Mouse (Mus musculus): ENCODE data around the gene Fxyd4. TPM values are rescaled to one million over a fixed set of nuclear protein-coding genes. Genes with fewer than 3 reads are reported as not detected.

The Fxyd4 gene
- 0.73 and 2.5 TPM in 2 replicates for polyA plus RNA-seq (2014; fragmentation: Nextera tagmentation; extraction: Ambion mirVana)

DNA sequence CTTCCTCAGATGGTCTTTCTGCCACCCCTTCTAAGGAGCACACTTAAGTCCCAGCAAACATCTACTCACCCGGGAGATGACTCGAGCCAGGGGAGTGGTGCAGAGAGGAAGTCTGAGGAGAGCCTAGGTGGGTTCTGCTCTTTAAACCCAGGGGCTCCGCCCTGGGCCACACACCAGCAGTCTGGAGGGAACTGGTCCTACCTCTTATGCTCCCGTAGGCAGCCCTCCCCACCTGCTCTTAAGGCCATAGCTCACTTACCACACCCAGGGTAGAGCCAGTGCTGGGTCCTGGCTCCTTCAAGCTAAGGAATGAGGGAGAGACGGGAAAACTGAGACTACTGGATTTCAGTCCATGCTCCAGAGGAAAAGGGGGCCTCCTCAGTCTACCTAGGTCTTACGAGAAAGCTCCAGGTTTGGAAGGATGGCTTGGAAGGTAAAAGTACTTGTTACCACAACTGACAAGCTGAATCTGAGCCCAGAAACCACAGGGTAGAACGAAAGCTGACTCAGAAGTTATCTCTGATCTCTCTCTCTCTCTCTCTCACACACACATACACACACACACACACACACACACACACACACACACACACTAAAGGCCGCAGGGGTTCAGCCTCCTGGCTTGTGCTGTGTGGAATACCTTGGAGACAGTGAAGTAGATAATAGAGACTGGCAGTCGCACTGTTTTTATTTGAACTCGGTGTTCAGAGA lies at the start of gene Fxyd4:
TSS of gene Fxyd4 (minus strand) at position 471 of the 711 bp plus-strand sequence.
- Histone ChIP-seq H3K36me3 (ENCODE audit: control insufficient read depth, insufficient read depth, low read length) (no peaks in the 10 kb centered on the region), H3K9me3 (ENCODE audit: control insufficient read depth, low read length) (no peaks in the 10 kb centered on the region), H3K4me1 (ENCODE audit: control insufficient read depth in 2 of 2, insufficient read depth in 2 of 2, low read length in 2 of 2) (peaks cover 4% of the 10 kb centered on the region in 2 experiments), H3K27ac (replicated peaks in 1 of 2; ENCODE audit: control insufficient read depth in 1 of 2, insufficient read depth in 1 of 2, low read depth in 2 of 2, low read length in 2 of 2) (no peak within 1 kb of the TSS), H3K4me2 (ENCODE audit: low read length) (no peak within 1 kb of the TSS), H3K9ac (ENCODE audit: low read length) (no peak within 1 kb of the TSS), H3K4me3 (ENCODE audit: control insufficient read depth in 1 of 2, insufficient read depth in 1 of 2, low read depth in 1 of 2, low read length in 2 of 2) (no peak within 1 kb of the TSS), H3K27me3 (ENCODE audit: control insufficient read depth, insufficient read depth, low read length) (no peaks in the 10 kb centered on the region)
- WGBS: 58% methylated on average over 10 of the region's 10 CpGs
- ATAC-seq (ENCODE audit: insufficient number of reproducible peaks, insufficient read depth, low FRiP score, low read depth): no peak

DNA sequence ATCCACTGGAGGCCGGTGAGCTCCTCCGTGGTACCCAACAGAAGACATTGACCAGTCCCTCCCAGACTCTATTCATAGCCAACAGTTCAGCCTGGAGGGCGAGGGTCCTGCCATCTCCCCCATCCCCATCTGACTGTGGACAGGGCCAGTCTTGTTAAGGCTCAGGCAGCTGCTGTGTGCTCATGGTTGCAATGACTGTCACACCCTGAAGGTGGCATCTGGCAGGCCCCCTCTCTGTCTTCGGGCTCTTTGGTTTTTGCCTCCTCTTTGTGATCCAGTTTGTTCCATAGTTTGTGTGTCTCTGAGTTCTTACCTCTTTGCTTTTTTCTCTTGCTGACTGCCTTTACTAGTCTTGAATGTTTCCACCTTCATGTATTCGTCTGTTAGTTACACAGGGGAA lies 49.7 kb upstream of the Fxyd4 start:
- 49% methylated on average over 5 of the region's 5 CpGs for WGBS
- Histone ChIP-seq H3K4me1 (ENCODE audit: control insufficient read depth in 2 of 2, insufficient read depth in 2 of 2, low read length in 2 of 2) (no peaks in the 10 kb centered on the region), H3K4me2 (ENCODE audit: low read length) (no peak overlapping the region), H3K36me3 (ENCODE audit: control insufficient read depth, insufficient read depth, low read length) (no peaks in the 10 kb centered on the region), H3K27ac (replicated peaks in 1 of 2; ENCODE audit: control insufficient read depth in 1 of 2, insufficient read depth in 1 of 2, low read depth in 2 of 2, low read length in 2 of 2) (no peak overlapping the region), H3K4me3 (ENCODE audit: control insufficient read depth in 1 of 2, insufficient read depth in 1 of 2, low read depth in 1 of 2, low read length in 2 of 2) (no peak overlapping the region), H3K27me3 (ENCODE audit: control insufficient read depth, insufficient read depth, low read length) (no peaks in the 10 kb centered on the region), H3K9me3 (ENCODE audit: control insufficient read depth, low read length) (no peaks in the 10 kb centered on the region), H3K9ac (ENCODE audit: low read length) (no peak overlapping the region)
- no peak for ATAC-seq (ENCODE audit: insufficient number of reproducible peaks, insufficient read depth, low FRiP score, low read depth)

DNA sequence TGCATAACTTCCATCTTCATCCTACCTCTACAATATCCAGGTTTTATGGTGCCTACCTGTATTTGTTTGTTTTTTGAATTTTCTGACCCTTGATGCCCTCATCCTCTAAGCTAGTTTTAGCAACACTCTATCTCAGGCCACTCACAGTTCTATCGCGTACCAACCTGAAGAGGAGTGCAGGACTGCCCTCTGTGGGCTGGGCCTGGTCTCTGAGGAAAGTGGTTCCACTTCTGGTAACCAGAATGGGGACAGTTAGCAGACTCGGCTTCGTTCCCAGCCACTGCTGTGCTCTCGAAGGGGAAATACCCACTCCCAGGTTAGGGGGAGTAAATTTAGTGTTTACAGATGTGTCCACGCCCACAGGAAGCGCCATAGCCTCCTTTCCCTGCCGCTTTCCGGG lies 29.2 kb upstream of the Fxyd4 start:
- 14% methylated on average over 9 of the region's 9 CpGs for WGBS

GRCm38 (mm10) chr6:117963201-117963600 lies 25.7 kb upstream of the Fxyd4 start:
- no peak overlapping the region for H3K4me2 ChIP-seq (ENCODE audit: low read length)
- no peak for ATAC-seq (ENCODE audit: insufficient number of reproducible peaks, insufficient read depth, low FRiP score, low read depth)
- no peak overlapping the region for H3K4me3 ChIP-seq (ENCODE audit: control insufficient read depth in 1 of 2, insufficient read depth in 1 of 2, low read depth in 1 of 2, low read length in 2 of 2)
- 81% methylated on average over 3 of the region's 3 CpGs for WGBS
- no peak overlapping the region for H3K27ac ChIP-seq (replicated peaks in 1 of 2; ENCODE audit: control insufficient read depth in 1 of 2, insufficient read depth in 1 of 2, low read depth in 2 of 2, low read length in 2 of 2)
- no peak overlapping the region for H3K9ac ChIP-seq (ENCODE audit: low read length)
- no peaks in the 10 kb centered on the region for H3K27me3 ChIP-seq (ENCODE audit: control insufficient read depth, insufficient read depth, low read length)
- no peaks in the 10 kb centered on the region for H3K9me3 ChIP-seq (ENCODE audit: control insufficient read depth, low read length)
- H3K4me1 ChIP-seq (ENCODE audit: control insufficient read depth in 2 of 2, insufficient read depth in 2 of 2, low read length in 2 of 2): peaks cover 7 to 12% of the 10 kb centered on the region in 2 experiments
- H3K36me3 ChIP-seq (ENCODE audit: control insufficient read depth, insufficient read depth, low read length): no peaks in the 10 kb centered on the region

More for the DNA sequence above, 29.2 kb upstream of the Fxyd4 start:
- Histone ChIP-seq H3K27ac (replicated peaks in 1 of 2; ENCODE audit: control insufficient read depth in 1 of 2, insufficient read depth in 1 of 2, low read depth in 2 of 2, low read length in 2 of 2) (0 out of 4 replicates have a peak overlapping the region, but pooled peaks of 1 of the 2 experiments have one; percentile 21), H3K4me3 (ENCODE audit: control insufficient read depth in 1 of 2, insufficient read depth in 1 of 2, low read depth in 1 of 2, low read length in 2 of 2) (no peak overlapping the region), H3K27me3 (ENCODE audit: control insufficient read depth, insufficient read depth, low read length) (no peaks in the 10 kb centered on the region), H3K36me3 (ENCODE audit: control insufficient read depth, insufficient read depth, low read length) (no peaks in the 10 kb centered on the region), H3K9ac (ENCODE audit: low read length) (0 out of 2 replicates have a peak overlapping the region, but pooled peaks have one; percentile 12), H3K4me1 (ENCODE audit: control insufficient read depth in 2 of 2, insufficient read depth in 2 of 2, low read length in 2 of 2) (peaks cover 7 to 12% of the 10 kb centered on the region in 2 experiments), H3K4me2 (ENCODE audit: low read length) (no peak overlapping the region), H3K9me3 (ENCODE audit: control insufficient read depth, low read length) (no peaks in the 10 kb centered on the region)
- ATAC-seq (ENCODE audit: insufficient number of reproducible peaks, insufficient read depth, low FRiP score, low read depth): no peak

- Histone ChIP-seq H3K9ac (ENCODE audit: low read length) (no peak overlapping the region), H3K4me1 (ENCODE audit: control insufficient read depth in 2 of 2, insufficient read depth in 2 of 2, low read length in 2 of 2) (no peaks in the 10 kb centered on the region), H3K9me3 (ENCODE audit: control insufficient read depth, low read length) (no peaks in the 10 kb centered on the region), H3K27ac (replicated peaks in 1 of 2; ENCODE audit: control insufficient read depth in 1 of 2, insufficient read depth in 1 of 2, low read depth in 2 of 2, low read length in 2 of 2) (no peak overlapping the region), H3K4me3 (ENCODE audit: control insufficient read depth in 1 of 2, insufficient read depth in 1 of 2, low read depth in 1 of 2, low read length in 2 of 2) (no peak overlapping the region), H3K4me2 (ENCODE audit: low read length) (peak overlapping the region; percentile 37), H3K36me3 (ENCODE audit: control insufficient read depth, insufficient read depth, low read length) (no peaks in the 10 kb centered on the region), H3K27me3 (ENCODE audit: control insufficient read depth, insufficient read depth, low read length) (no peaks in the 10 kb centered on the region)
- WGBS: 16% methylated on average over 14 of the region's 14 CpGs
- no peak for ATAC-seq (ENCODE audit: insufficient number of reproducible peaks, insufficient read depth, low FRiP score, low read depth)
These were observed 19.5 kb upstream of the Fxyd4 start for GRCm38 (mm10) chr6:117956851-117957501.

DNA sequence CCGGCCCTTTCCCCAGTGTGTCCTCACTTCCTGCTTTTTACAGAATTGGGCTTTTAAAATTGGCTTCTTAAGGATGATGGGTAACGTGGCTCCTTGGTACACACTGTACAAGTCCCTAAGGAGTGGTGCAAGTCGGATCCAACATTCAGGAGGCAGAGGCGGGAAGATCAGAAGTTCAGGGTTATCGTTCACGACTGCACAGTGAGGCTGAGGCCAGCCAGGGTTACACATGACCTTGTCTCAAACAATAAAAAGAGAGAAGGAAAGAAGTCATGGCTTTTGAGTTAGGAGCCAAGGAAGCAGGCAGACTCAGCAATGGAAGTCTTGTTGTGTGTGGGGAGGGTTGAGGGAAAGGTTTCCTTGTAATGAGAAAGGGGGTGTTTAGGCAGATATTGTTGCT lies 18.7 kb upstream of the Fxyd4 start:
- 79% methylated on average over 6 of the region's 6 CpGs for WGBS

GRCm38 (mm10) chr6:117952330-117952729 lies 14.8 kb upstream of the Fxyd4 start:
- H3K9me3 ChIP-seq (ENCODE audit: control insufficient read depth, low read length): no peaks in the 10 kb centered on the region
- H3K4me1 ChIP-seq (ENCODE audit: control insufficient read depth in 2 of 2, insufficient read depth in 2 of 2, low read length in 2 of 2): no peaks in the 10 kb centered on the region
- ATAC-seq (ENCODE audit: insufficient number of reproducible peaks, insufficient read depth, low FRiP score, low read depth): no peak
- H3K36me3 ChIP-seq (ENCODE audit: control insufficient read depth, insufficient read depth, low read length): no peaks in the 10 kb centered on the region
- H3K27ac ChIP-seq (replicated peaks in 1 of 2; ENCODE audit: control insufficient read depth in 1 of 2, insufficient read depth in 1 of 2, low read depth in 2 of 2, low read length in 2 of 2): no peak overlapping the region
- no peaks in the 10 kb centered on the region for H3K27me3 ChIP-seq (ENCODE audit: control insufficient read depth, insufficient read depth, low read length)
- H3K9ac ChIP-seq (ENCODE audit: low read length): no peak overlapping the region
- no peak overlapping the region for H3K4me2 ChIP-seq (ENCODE audit: low read length)
- 83% methylated on average over 4 of the region's 4 CpGs for WGBS
- no peak overlapping the region for H3K4me3 ChIP-seq (ENCODE audit: control insufficient read depth in 1 of 2, insufficient read depth in 1 of 2, low read depth in 1 of 2, low read length in 2 of 2)

More for the DNA sequence above, 18.7 kb upstream of the Fxyd4 start:
- Histone ChIP-seq H3K36me3 (ENCODE audit: control insufficient read depth, insufficient read depth, low read length) (no peaks in the 10 kb centered on the region), H3K4me2 (ENCODE audit: low read length) (no peak overlapping the region), H3K4me3 (ENCODE audit: control insufficient read depth in 1 of 2, insufficient read depth in 1 of 2, low read depth in 1 of 2, low read length in 2 of 2) (no peak overlapping the region), H3K27ac (replicated peaks in 1 of 2; ENCODE audit: control insufficient read depth in 1 of 2, insufficient read depth in 1 of 2, low read depth in 2 of 2, low read length in 2 of 2) (no peak overlapping the region), H3K9me3 (ENCODE audit: control insufficient read depth, low read length) (no peaks in the 10 kb centered on the region), H3K4me1 (ENCODE audit: control insufficient read depth in 2 of 2, insufficient read depth in 2 of 2, low read length in 2 of 2) (no peaks in the 10 kb centered on the region), H3K27me3 (ENCODE audit: control insufficient read depth, insufficient read depth, low read length) (no peaks in the 10 kb centered on the region), H3K9ac (ENCODE audit: low read length) (no peak overlapping the region)
- no peak for ATAC-seq (ENCODE audit: insufficient number of reproducible peaks, insufficient read depth, low FRiP score, low read depth)
